Mouse (Mus musculus) forebrain, embryonic 12.5 days (tissue): ENCODE measurements at regions not wholly inside any gene's neighbourhood (a gene's known extent, or its start where the extent isn't known, plus 50 kb on each side); places are given as distances from the start of the nearest gene placed in this dataset.

ENCODE experiments used
- ATAC-seq: fragments of 200-750 bp; cut with Nextera tagmentation; 2 replicates; pipeline ENCODE4 v1.8.0; 2017; ENCODE audit warnings: moderate TSS enrichment; ENCODE audit not compliant: low FRiP score
- H3K27ac ChIP-seq: fragments of 300-500 bp; sonication (generic); 2 replicates; pipeline ENCODE4 v1.5.1; 2016; ENCODE audit warnings: mild to moderate bottlenecking
- H3K27me3 ChIP-seq: fragments of 300-500 bp; sonication (generic); 2 replicates; pipeline ENCODE4 v1.6.1; 2016; ENCODE audit warnings: mild to moderate bottlenecking
- H3K36me3 ChIP-seq: fragments of 300-500 bp; sonication (generic); replicated peaks from 2 replicates; pipeline ENCODE4 v1.6.1; 2016; ENCODE audit warnings: mild to moderate bottlenecking
- H3K4me1 ChIP-seq: fragments of 300-500 bp; sonication (generic); 2 replicates; pipeline ENCODE4 v1.6.1; 2016
- H3K4me2 ChIP-seq: fragments of 300-500 bp; sonication (generic); 2 replicates; pipeline ENCODE4 v1.6.1; 2016; ENCODE audit warnings: mild to moderate bottlenecking, moderate library complexity
- H3K4me3 ChIP-seq: fragments of 300-500 bp; sonication (generic); replicated peaks from 2 replicates; pipeline ENCODE4 v1.5.1; 2016; ENCODE audit warnings: mild to moderate bottlenecking
- H3K9ac ChIP-seq: fragments of 300-500 bp; sonication (generic); 2 replicates; pipeline ENCODE4 v1.6.1; 2016; ENCODE audit warnings: mild to moderate bottlenecking
- H3K9me3 ChIP-seq: fragments of 300-500 bp; sonication (generic); 2 replicates; pipeline ENCODE4 v1.6.1; 2016
- WGBS: fragments of 180-500 bp; shearing (Covaris S2); methylation state at CpG from one replicate; pipeline ENCODE4 v1.1.7; 2016; 5-methylcytosine and 5-hydroxymethylcytosine counted together

DNA sequence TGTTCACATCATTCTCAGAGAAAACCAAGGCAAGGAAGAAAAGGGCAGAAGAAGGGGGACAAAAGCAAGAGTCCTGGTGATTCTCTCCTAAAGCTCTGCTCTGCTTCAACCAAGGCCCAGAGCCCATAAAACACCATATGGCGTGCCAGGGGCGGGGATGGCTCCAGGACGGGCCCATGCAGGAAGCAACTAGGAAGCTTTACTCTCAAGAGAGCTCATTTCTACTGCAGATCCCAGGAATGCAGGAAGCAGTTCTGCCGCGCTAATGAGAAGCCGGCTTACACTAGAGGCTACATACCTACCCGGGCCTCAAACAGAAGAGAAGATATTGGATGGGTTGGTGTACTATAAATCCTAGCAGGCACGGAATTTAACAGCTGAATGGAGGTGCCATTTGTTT lies 414.9 kb downstream of the Tns3 start:
- no peak overlapping the region for H3K9ac ChIP-seq
- H3K4me1 ChIP-seq = no peaks in the 10 kb centered on the region
- H3K27ac ChIP-seq = no peak overlapping the region
- no peaks in the 10 kb centered on the region for H3K36me3 ChIP-seq
- H3K4me3 ChIP-seq = no peak overlapping the region
- no peaks in the 10 kb centered on the region for H3K9me3 ChIP-seq
- H3K4me2 ChIP-seq = no peak overlapping the region
- no peak for ATAC-seq
- 76% methylated on average over 8 of the region's 8 CpGs for WGBS
- H3K27me3 ChIP-seq = no peaks in the 10 kb centered on the region

DNA sequence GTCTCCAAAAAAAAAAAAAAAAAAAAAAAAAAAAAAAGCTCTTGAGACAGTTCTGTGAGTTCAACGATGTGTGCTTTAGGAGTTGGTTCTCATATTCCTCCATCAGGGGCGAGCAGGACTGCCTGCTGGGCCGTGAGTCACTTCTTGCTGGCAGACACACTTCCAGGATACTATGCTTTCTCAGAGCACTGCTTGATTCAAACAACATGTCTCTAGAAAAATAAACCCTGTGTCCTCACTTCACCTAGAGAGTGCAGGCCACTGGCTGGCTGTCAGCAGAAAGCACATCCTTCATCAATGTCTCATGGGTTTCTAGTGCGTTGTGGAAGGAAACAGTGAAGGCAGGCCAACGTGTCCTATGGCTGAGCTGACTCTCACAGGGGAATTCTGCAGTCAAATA lies 416.8 kb downstream of the Tns3 start:
- H3K4me3 ChIP-seq = no peak overlapping the region
- no peaks in the 10 kb centered on the region for H3K4me1 ChIP-seq
- 70% methylated on average over 5 of the region's 5 CpGs for WGBS
- no peak overlapping the region for H3K27ac ChIP-seq
- no peaks in the 10 kb centered on the region for H3K36me3 ChIP-seq
- no peaks in the 10 kb centered on the region for H3K9me3 ChIP-seq
- ATAC-seq = no peak
- no peak overlapping the region for H3K4me2 ChIP-seq
- no peaks in the 10 kb centered on the region for H3K27me3 ChIP-seq
- H3K9ac ChIP-seq = no peak overlapping the region

DNA sequence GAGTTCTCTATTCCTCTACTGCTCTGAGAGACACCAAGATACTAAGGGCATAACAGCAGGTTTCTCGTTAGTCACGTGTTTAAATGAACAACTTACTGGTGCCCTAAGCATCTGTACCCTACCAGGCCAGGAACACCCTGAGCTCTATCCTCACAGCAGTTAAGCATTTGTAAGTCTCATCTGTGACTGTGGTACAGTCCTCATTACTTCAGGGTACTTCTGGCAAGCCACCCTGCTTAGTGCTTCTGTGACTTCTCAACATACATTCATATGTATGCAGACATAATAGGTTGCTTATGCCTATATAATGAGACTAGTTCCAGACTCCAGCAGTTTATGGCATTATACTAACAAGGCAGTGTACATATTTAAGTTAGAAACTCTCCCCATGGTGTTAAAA lies 417.3 kb downstream of the Tns3 start:
- Histone ChIP-seq H3K36me3 (no peaks in the 10 kb centered on the region), H3K4me2 (no peak overlapping the region), H3K27me3 (no peaks in the 10 kb centered on the region), H3K9me3 (no peaks in the 10 kb centered on the region), H3K4me1 (no peaks in the 10 kb centered on the region), H3K4me3 (no peak overlapping the region), H3K9ac (no peak overlapping the region), H3K27ac (no peak overlapping the region)
- WGBS = 81% methylated on average over 2 of the region's 2 CpGs
- no peak for ATAC-seq

DNA sequence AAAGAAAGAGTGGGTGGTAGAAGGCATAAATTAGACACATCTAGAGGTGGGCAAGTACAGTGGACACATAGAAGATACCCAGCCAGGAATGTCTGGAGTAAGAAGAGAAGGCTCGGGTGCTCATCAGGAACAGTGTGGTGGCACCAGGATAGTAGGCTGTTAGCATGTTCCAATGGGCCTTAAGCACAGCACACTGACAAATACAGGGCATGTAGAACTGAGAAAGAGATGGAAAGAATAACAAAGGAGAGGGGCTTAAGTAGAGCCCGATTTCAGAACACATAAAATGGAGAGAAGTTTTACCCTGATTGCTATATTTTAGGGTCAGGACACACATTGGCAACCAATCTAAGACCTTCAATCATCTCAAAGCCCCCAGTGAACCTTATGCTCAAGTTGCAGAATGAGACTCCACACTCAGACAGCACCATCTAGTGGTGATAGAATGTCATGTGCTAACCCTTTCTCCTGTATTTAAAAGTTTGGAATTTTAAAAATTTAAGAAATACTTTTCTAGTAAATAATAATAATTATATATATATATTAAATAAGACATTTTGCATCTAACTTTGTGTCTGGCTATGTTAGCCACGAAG lies 418.8 kb downstream of the Tns3 start:
- 49% methylated on average over 3 of the region's 3 CpGs for WGBS
- no peak overlapping the region for H3K4me2 ChIP-seq
- no peaks in the 10 kb centered on the region for H3K36me3 ChIP-seq
- H3K27me3 ChIP-seq = no peaks in the 10 kb centered on the region
- no peak overlapping the region for H3K9ac ChIP-seq
- ATAC-seq = 0 out of 2 replicates have a peak, but pooled peaks have one; percentile 53
- H3K9me3 ChIP-seq = no peaks in the 10 kb centered on the region
- H3K4me3 ChIP-seq = no peak overlapping the region
- no peak overlapping the region for H3K27ac ChIP-seq
- no peaks in the 10 kb centered on the region for H3K4me1 ChIP-seq

DNA sequence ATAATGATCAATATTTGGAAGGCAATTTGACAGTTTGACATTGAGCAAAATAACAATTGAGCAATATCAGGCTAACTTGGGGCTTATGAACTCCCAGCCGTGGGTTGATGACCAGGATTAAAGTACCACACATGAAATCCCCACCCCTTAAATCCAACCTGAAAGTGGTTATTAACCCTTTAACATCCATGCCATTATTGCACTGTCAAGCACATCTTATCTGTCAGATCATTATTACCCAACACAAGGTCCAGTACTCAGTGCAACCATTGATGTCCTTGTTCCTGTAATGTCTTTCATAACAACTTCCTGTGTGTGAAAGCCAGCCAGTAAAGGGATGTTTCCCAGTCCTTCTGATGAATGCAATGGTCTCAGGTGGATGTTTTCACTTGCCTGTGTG lies 425.8 kb downstream of the Tns3 start:
- H3K4me3 ChIP-seq = no peak overlapping the region
- no peaks in the 10 kb centered on the region for H3K36me3 ChIP-seq
- ATAC-seq = no peak
- H3K4me1 ChIP-seq = no peaks in the 10 kb centered on the region
- no peaks in the 10 kb centered on the region for H3K27me3 ChIP-seq
- H3K27ac ChIP-seq = no peak overlapping the region
- 77% methylated on average over 1 of the region's 1 CpGs for WGBS
- no peaks in the 10 kb centered on the region for H3K9me3 ChIP-seq
- H3K4me2 ChIP-seq = no peak overlapping the region
- H3K9ac ChIP-seq = no peak overlapping the region

DNA sequence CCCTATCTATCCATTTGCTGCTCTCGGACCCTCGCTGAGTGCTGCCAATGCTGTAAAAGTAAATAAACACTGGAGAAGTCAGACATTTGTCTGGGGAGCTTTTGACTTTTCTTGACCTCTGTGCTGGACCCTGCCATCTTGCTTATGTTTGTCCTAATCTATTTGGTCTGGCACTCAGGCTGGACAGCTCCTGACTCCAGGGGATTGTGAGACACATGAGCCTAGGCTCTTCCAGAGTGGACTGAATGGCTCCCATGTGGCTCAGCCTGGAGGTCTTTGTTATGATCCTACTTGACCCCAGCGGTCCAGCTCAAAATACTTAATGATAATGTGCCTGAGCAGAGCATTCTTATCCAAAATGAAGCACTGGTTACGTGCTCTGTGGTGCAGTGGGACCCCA lies 426.8 kb downstream of the Tns3 start:
- ATAC-seq = no peak
- 81% methylated on average over 4 of the region's 4 CpGs for WGBS
- Histone ChIP-seq H3K9ac (no peak overlapping the region), H3K27ac (no peak overlapping the region), H3K4me1 (no peaks in the 10 kb centered on the region), H3K4me3 (no peak overlapping the region), H3K4me2 (no peak overlapping the region), H3K36me3 (no peaks in the 10 kb centered on the region), H3K9me3 (no peaks in the 10 kb centered on the region), H3K27me3 (no peaks in the 10 kb centered on the region)

DNA sequence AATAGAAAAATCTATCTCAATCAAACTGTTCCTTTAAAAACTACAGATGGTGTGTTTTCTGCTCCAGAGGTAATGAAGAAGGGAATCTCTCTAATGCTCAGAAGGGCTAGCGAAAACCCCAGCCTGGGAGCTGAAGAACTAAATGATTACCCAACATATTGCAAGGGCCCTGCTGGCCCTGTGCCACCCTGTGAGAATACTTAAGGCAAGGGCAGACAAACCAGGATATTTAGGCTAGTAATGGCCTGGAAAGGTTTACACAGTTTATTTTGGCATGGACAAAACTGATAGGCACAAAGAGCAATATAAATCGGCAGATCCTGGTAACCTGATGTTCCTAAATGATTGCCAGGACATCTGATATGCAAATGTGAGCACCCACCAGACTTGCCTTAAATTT lies 428.3 kb downstream of the Tns3 start:
- Histone ChIP-seq H3K4me3 (no peak overlapping the region), H3K4me1 (no peaks in the 10 kb centered on the region), H3K4me2 (no peak overlapping the region), H3K27ac (no peak overlapping the region), H3K9me3 (no peaks in the 10 kb centered on the region), H3K36me3 (no peaks in the 10 kb centered on the region), H3K27me3 (no peaks in the 10 kb centered on the region), H3K9ac (no peak overlapping the region)
- 95% methylated on average over 2 of the region's 2 CpGs for WGBS
- ATAC-seq = no peak

DNA sequence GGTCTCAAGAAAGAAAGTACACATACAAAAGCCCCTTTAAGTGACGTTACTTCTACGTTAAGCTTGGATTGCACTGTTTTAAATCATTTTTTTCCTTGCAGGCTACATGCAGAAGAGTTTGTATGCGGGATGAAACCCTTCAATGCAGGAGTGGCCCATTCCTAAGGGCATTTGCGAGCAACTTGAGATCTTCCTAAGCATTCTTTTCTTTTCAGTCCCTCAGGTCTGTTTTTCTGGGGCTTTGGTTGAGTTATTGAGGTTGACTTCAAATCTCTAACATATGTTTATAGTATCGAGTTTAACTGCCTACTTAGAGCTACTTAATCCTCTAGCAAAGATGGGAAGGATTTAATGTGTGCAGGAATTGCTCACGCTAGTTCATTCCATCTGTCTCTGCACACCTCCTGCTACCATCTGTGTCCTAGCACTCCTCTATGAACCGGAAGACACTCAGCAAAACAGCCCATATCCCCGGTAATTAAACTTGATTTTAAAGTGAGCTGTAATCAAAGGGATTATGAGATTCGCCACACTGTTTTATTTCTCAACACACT lies 431.6 kb downstream of the Tns3 start:
- no peaks in the 10 kb centered on the region for H3K27me3 ChIP-seq
- no peaks in the 10 kb centered on the region for H3K9me3 ChIP-seq
- no peak for ATAC-seq
- H3K4me2 ChIP-seq = no peak overlapping the region
- H3K36me3 ChIP-seq = no peaks in the 10 kb centered on the region
- no peaks in the 10 kb centered on the region for H3K4me1 ChIP-seq
- 73% methylated on average over 9 of the region's 9 CpGs for WGBS
- no peak overlapping the region for H3K27ac ChIP-seq
- no peak overlapping the region for H3K4me3 ChIP-seq
- H3K9ac ChIP-seq = no peak overlapping the region

DNA sequence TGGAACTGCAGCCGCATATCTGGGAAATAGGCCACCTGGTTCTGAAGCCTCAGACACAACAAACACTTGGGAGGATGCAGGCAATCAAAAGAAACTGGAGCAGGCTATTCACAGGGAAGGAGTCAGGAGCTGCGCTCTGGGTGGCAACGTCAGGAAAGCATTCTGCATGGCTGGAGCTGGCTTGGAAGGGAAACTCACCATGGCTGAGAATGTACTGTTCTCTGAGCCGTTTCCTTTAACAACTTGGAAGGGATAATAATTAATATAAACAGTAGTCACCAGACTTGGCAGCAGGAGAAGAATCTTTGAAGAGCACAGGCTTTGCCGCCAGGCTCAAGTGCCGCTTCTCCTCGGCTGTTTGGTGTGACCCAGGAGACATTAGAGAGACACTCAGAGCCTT lies 434.5 kb downstream of the Tns3 start:
- Histone ChIP-seq H3K9me3 (no peaks in the 10 kb centered on the region), H3K27me3 (no peaks in the 10 kb centered on the region), H3K9ac (no peak overlapping the region), H3K27ac (no peak overlapping the region), H3K4me1 (no peaks in the 10 kb centered on the region), H3K4me2 (no peak overlapping the region), H3K4me3 (no peak overlapping the region), H3K36me3 (no peaks in the 10 kb centered on the region)
- WGBS = 73% methylated on average over 7 of the region's 7 CpGs
- no peak for ATAC-seq

DNA sequence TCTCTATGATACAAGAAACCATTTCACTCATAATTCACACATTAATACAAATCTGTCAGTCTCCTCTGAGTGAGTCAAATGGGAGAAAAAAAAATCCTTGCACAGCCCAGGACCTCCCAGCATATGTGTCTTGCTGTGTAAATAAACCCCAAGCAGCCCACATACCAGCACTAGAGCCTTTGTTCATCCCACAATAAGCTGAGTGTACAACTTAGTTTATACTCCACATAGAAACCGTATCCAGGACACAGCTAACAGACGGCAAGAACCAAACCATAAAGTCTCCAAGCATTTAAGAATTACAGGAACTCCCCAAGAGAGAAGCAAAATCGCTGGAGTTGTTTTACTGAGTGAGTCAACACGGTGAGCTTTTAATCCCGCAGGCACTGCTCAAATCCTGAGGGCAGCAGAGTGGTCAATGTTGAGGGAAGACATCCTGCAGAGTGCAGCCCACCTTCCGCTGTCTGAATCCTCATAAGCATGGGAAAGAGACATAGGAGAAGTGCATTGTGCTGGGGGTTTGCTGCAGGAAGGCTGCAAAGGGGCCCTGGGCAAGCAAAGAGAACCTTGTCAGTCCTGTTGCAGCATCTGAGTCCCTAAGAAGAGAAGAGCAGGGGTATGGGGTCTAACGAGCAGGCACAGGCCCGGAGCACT lies 436.4 kb downstream of the Tns3 start:
- WGBS = 47% methylated on average over 8 of the region's 8 CpGs
- ATAC-seq = no peak
- no peaks in the 10 kb centered on the region for H3K27me3 ChIP-seq
- no peaks in the 10 kb centered on the region for H3K36me3 ChIP-seq
- no peak overlapping the region for H3K4me2 ChIP-seq
- H3K4me3 ChIP-seq = no peak overlapping the region
- no peaks in the 10 kb centered on the region for H3K4me1 ChIP-seq
- H3K9ac ChIP-seq = no peak overlapping the region
- H3K27ac ChIP-seq = no peak overlapping the region
- H3K9me3 ChIP-seq = no peaks in the 10 kb centered on the region

DNA sequence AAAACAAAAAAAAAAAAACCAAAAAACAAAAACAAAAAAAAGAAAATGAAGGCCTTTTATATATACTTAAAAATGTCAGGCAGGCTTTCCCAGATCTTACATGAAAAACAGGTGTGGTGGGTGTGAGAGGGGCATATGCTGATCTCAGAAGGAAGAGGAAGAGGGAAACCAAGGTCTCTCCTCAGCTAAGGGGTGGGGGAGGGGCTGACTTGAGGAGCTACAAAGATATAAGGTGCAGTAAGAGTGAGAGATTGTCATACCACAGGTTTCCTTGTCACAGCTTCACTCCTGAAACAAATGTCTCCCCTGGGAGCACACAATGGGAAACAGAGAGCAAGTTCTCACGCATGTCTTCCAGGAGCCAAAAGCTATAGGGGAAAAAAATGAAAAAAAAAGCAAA lies 440.0 kb downstream of the Tns3 start:
- Histone ChIP-seq H3K4me1 (no peaks in the 10 kb centered on the region), H3K9me3 (no peaks in the 10 kb centered on the region), H3K27ac (no peak overlapping the region), H3K4me2 (no peak overlapping the region), H3K4me3 (no peak overlapping the region), H3K36me3 (no peaks in the 10 kb centered on the region), H3K27me3 (no peaks in the 10 kb centered on the region), H3K9ac (no peak overlapping the region)
- ATAC-seq = no peak
- WGBS = 100% methylated on average over 1 of the region's 1 CpGs

DNA sequence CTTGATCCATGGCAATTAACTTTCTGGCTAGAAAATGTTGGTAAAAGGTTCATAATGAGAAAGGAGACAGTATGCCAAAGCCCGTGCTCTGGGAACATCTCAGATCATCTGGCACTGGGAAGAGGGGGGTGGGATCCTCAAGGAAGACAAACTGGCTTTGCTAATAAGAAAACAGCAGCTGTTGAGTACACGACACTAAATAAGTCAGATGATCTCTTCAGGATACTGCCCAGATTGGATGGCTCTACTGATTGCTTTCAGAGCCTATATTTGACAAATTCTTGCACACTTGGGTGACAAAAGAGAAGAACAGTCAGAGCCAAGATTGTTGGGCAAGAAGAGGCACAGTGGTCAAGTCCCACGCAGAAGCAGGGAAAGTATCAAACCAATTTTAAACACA lies 443.7 kb downstream of the Tns3 start:
- H3K4me3 ChIP-seq = no peak overlapping the region
- H3K36me3 ChIP-seq = no peaks in the 10 kb centered on the region
- H3K27me3 ChIP-seq = no peaks in the 10 kb centered on the region
- no peak overlapping the region for H3K27ac ChIP-seq
- no peak for ATAC-seq
- H3K9me3 ChIP-seq = no peaks in the 10 kb centered on the region
- H3K4me1 ChIP-seq = no peaks in the 10 kb centered on the region
- 85% methylated on average over 3 of the region's 3 CpGs for WGBS
- H3K4me2 ChIP-seq = no peak overlapping the region
- H3K9ac ChIP-seq = no peak overlapping the region

DNA sequence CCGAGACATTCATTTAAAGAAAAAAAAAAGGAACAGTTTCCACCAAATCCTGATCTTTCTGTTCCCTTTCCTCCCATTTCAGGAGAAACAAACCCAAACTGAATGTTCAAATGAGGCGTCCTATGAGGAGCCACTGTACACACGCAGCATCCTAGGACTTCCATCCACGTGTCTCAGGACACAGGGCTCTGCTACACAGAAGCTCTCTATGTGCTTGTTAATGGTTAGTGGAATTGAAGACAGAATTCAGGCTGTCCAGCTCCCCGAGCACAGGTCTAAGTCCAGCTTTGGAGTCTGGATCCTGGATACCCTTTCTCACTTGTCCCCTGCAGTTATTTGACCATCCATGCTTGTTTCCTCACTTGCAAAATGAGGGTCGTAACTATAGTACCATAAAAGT lies 444.4 kb downstream of the Tns3 start:
- no peak overlapping the region for H3K9ac ChIP-seq
- H3K4me1 ChIP-seq = no peaks in the 10 kb centered on the region
- 90% methylated on average over 6 of the region's 6 CpGs for WGBS
- no peak overlapping the region for H3K4me2 ChIP-seq
- H3K36me3 ChIP-seq = no peaks in the 10 kb centered on the region
- no peak for ATAC-seq
- H3K27me3 ChIP-seq = no peaks in the 10 kb centered on the region
- no peak overlapping the region for H3K27ac ChIP-seq
- no peaks in the 10 kb centered on the region for H3K9me3 ChIP-seq
- H3K4me3 ChIP-seq = no peak overlapping the region
